Mouse (Mus musculus) megakaryocyte-erythroid progenitor cell, adult 5-6 weeks (primary cell): ENCODE measurements around the gene Acot5. TPM values are rescaled to one million over a fixed set of nuclear protein-coding genes. Genes with fewer than 3 reads are reported as not detected.
"Not testable (repeated sequence)": the region's sequence is repeated elsewhere in the genome, so short reads cannot be mapped to it uniquely, and the experiment has no call there.

Source experiments
- ATAC-seq: replicated peaks from 2 replicates; pipeline ENCODE4 v1.8.0; 2016; ENCODE audit warnings: mild to moderate bottlenecking, inconsistent platforms; ENCODE audit not compliant: severe bottlenecking, poor library complexity, low FRiP score, low TSS enrichment
- total RNA-seq, 2 experiments: library from RNA; stranded (forward) in 1 of 2; stranded (reverse) in 1 of 2; fragments of 200-1000, 215-1000 nt in 1 of 2; fragments of >200 nt in 1 of 2; fragmentation: Nextera tagmentation in 1 of 2; gene quantifications; 2 replicates each; pipeline ENCODE4 v1.2.3; 2014 to 2017

The Acot5 gene
- total RNA-seq (2014; fragmentation: Nextera tagmentation) (not detected in 2 replicates), total RNA-seq (2017) (not detected in 2 replicates)

DNA sequence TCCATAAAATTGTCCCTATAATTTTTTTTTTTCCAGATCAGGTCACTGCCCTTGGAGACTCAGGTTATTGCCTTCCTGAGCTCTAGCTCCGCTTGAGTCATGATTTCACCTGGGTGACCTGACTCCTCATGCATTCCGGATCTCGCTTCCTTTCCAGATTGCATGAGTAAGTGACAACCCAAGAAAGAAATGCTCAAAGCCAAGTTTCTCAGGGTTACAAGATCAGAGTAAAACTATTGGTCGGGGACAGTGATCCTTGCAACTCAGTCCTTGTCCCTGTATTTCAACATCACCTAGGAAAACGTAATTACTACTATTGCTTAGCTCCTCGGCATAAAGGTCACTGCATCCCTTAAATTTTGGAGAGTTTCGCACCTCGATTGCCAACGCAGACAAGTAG lies at the start of gene Acot5:
Gene Acot5, plus strand, starts transcription at position 340 of the 400 bp plus-strand sequence.
- no peak for ATAC-seq

- ATAC-seq: peak; percentile 87
These were observed 48.6 kb upstream of the Acot5 start for GRCm38 (mm10) chr12:84020528-84020927.

- not testable (repeated sequence) for ATAC-seq
These were observed 46.9 kb upstream of the Acot5 start for GRCm38 (mm10) chr12:84022266-84022665.

DNA sequence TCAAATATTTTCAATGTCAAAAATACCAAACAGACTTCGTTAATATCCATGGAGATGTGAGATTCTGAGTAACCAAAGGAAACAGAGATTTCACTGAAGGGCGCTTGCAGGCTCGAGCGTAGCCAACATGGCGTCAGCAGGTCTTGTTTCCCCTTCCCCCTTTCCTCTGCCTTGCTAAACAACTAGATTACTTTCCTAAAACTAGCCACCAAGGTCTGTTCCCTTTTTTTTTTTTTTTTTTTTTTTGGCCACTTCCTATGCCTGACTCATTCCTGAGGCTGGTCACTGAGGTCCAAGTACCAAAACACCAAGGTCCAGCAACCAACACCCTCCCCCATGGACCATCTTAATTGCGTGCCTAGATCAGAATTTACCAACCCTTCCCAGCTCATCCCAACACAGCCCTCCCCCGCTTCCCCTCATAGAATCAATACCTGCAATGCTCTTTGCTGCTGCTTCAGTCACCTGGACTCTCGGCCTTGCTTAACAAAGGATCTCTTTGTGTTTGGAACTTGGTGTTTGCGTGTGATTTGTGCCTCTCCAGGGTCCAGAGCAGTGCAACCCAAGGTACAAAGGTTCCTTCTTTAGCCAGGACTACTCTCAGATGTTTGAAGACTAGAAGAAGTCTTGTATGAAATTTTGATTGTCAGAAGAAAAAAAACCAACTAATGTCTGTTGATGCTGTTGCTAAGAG lies 45.9 kb upstream of the Acot5 start:
- ATAC-seq: no peak

- ATAC-seq: no peak
These were observed 43.2 kb upstream of the Acot5 start for GRCm38 (mm10) chr12:84025888-84026287.

DNA sequence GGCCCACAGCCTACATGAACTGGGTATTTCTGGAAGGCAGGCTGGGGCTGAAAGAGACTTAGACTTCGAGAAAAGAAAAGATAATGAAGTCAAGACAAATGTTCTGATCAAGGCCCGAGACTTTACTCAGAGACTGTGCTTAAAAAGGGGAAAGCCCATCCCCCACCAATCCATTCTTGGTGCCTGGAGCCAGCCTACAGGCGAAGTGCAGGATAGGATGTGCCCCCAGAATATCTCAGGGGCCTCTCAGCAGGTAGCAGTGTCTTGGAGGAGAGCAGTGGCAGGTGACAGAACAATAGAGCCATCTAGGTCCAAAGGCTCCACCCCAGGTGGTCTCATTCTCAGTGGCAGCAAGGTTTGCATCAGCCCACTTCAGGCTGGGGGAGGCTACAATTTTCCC lies 40.8 kb upstream of the Acot5 start:
- ATAC-seq: not testable (repeated sequence)

DNA sequence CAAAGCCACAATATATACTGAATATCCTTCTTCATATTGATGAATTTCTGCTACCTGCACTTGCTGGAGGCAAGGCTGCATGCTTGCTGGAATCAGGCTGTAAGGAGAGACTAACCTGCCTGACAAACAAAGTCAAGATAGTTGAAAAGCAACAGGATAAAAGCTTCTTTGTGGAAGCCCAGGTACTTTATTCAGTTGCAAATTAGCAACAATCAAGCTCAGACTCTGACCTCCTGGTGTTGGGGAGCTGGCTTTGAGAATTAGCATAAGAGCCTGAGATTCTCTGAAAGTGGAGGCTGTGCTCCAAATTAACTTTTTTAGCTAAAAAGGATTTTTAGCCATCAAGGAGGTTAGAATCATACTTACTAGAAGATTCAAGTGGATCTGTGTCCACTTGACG lies 40.1 kb upstream of the Acot5 start:
- ATAC-seq: not testable (repeated sequence)

DNA sequence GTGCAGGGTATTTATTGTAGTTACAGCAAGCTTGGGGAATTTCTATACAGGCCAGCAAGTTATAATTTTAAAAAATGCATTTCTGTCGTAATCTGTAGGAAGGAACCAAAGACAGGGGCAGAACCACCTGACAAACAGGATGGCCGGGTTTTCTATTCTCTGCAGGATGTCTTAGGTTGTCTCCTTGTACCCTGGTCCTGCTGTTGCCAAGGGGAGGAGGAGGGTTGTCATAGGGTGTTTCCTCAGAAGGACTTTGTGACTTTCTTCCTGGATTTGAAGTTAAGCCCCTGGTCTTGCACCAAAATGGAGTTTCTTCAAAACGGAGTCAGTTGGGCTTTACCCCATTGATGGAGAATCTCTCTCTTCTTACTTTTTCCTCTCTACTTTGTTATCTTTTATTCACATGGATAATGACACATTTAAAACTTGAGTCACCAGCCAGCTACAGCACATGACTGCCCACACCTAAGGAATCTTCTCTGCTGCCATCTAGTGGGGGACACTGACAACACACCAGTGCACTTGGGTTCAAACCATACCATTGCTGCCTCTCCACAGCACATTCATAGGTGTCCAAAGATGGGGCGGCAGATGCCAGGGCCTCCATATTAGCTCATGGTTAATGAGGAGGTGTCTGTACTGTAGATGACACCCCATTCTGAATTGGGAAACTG lies 38.3 kb upstream of the Acot5 start:
- ATAC-seq: peak; percentile 93

GRCm38 (mm10) chr12:84032854-84033253 lies 36.3 kb upstream of the Acot5 start:
- no peak for ATAC-seq

DNA sequence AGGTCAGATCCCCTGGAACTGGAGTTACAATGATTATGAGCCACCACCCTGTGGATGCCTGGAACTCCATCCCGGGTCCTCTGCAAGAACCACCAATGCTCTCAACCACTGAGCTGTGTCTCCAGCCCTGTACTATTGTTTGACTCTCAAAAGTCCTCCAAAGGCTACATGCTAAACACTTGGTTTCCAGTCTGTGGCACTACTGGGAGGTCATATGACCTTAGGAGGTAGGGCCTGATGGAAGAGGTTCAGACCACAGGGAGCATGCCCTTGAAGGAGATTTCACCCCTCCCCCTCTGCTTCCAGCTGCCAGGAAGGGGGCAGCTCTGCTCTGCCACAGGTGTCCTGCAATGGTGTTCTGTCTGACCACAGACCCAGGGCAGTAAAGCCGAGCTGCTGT lies 35.8 kb upstream of the Acot5 start:
- not testable (repeated sequence) for ATAC-seq

DNA sequence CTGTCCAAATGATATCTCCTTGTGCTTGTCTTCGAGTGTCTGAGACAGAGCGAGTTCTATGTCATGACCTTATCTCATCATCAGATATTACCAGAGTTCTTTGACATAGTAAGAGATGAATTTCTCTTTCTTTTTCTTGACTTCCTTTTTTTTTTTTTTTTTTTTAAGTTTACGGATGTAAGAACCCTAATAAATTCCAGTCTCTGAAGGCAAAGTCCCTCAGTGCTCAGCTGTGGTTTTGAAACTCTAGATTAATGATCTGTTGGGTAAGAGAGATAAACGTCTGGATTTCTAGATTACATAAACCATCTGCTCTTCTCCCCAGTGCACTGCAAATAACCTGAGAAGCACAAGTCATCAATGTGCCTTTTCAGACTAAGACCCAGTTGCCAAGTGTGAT lies 35.0 kb upstream of the Acot5 start:
- peak; percentile 42; the same call in 1 of the 2 replicates for ATAC-seq

DNA sequence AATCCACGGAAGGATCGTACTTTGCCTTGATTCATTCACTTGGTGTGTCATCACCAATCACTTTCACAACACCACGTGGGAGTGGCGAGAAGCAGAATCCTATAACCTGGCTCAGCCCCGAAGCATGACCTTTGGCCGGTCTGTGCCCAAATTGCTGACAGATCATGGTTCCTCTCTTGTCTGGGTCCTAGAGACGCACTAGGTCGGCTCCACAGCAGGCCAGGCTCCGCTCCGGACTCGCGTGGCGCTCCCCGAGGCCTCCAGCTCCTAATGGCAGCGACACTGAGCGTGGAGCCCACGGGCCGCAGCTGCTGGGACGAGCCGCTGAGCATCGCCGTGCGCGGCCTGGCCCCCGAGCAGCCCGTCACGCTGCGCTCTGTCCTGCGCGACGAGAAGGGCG lies 30.9 kb upstream of the Acot5 start, which contains the start of gene Acot4:
Gene Acot4, plus strand, starts transcription at position 139 of the 400 bp plus-strand sequence.
- ATAC-seq: peak; percentile 37; the same call in 1 of the 2 replicates

- ATAC-seq: not testable (repeated sequence)
These were observed 30.4 kb upstream of the Acot5 start, which contains the start of gene Gm49366 for GRCm38 (mm10) chr12:84038691-84039111. Gm49366 (plus strand) TSS chr12:84038935.

- ATAC-seq: no peak
These were observed 26.9 kb upstream of the Acot5 start for GRCm38 (mm10) chr12:84042248-84042647.

- no peak for ATAC-seq
These were observed 25.1 kb upstream of the Acot5 start for GRCm38 (mm10) chr12:84044045-84044444.

DNA sequence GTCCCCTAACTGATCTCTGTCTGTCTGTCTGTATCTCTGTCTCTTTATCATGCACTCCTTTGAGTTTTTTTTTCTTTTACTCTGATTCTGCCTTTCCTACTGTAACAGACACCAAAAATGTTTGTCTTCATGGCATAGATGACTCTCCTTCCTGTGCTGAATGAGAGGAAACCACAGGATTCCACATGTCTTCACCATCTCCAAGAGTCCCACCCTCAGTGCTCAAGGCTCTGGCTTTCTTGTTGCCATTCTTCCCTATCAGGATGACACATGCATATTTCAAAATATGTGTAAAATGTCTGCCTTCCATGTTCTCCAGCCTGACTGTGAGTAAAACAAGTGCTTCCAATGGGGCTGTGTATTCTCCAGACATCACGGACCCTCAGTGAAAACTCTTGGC lies 22.2 kb upstream of the Acot5 start:
- ATAC-seq: no peak

DNA sequence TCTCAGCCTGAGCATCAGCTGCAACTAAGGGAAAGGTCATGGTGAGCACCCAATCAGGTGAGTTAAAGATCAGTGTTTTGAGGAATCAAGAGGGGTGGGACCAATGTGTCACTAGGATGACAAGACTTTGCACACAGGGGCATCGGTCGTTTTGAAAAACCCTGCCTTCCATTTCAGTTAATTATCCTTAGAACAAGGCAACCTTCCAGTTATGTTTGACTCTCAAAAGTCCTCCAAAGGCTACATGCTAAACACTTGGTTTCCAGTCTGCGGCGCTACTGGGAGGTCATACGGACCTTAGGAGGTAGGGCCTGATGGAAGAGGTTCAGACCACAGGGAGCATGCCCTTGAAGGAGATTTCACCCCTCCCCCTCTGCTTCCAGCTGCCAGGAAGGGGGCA lies 18.4 kb upstream of the Acot5 start:
- not testable (repeated sequence) for ATAC-seq

GRCm38 (mm10) chr12:84051937-84052474 lies 17.1 kb upstream of the Acot5 start, which contains the start of gene Acot3:
Acot3 (plus strand) TSS chr12:84052144.
- peak; percentile 52; the same call in 1 of the 2 replicates for ATAC-seq

GRCm38 (mm10) chr12:84052609-84053008 lies 16.5 kb upstream of the Acot5 start:
- ATAC-seq: no peak

DNA sequence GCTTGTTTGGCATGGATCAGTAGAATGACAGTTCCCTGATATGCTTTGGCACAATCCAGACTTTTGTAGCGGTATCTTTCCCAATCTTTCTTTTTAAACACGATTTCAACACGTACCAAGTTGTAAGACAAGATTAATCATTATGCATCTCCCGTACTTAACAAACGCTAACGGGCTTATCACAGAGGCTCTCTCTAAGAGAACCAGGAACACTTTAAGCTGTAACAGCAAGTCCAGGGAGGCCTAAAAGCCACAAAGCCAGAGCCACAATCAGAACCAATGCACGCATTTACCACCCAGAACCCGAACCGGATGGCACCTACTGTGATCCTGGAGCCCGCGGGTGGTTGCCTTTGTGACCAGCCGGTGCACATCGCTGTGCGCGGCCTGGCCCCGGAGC lies 16.0 kb upstream of the Acot5 start:
- no peak for ATAC-seq
